Mouse (Mus musculus): ENCODE results near the gene Pfdn6. TPM values are rescaled to one million over a fixed set of nuclear protein-coding genes. Genes with fewer than 3 reads are reported as not detected.

Gene Pfdn6
- polyA plus RNA-seq, 1 experiment from 2014 or later = 147 TPM

DNA sequence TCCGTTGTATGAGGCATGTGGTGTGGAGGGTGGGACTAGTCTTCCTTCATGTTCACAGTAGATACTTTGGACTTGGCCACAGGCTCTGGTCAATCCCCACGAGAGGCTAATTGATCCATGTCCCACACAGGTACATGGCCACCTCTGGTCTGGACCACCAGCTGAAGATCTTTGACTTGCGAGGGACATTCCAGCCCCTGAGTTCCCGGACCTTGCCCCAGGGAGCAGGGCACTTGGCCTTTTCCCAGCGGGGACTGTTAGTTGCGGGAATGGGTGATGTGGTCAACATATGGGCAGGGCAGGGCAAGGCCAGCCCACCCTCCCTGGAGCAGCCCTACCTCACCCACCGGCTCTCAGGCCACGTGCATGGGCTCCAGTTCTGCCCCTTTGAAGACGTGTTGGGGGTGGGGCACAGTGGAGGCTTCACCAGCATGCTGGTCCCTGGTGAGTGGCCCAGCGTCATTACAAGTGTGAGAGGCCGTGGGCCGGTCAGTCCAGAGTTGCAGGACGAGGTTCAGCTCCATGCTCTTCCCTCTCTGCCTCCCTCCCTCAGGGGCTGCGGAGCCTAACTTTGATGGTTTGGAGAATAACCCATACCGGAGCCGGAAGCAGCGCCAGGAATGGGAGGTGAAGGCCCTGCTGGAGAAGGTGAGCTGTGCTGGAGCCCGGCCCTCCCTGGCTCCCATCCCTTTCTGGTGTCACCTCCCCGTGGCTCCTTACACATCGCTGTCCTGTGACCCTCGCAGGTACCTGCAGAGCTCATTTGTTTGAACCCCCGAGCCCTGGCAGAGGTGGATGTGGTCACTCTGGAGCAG lies 8.2 kb upstream of the Pfdn6 start:
- DNase-seq (ENCODE audit: low spot score) = no peak
- WGBS = 84% methylated on average over 22 of the region's 22 CpGs
- H3K36me3 ChIP-seq (ENCODE audit: insufficient read depth, low read length) = peaks cover 22% of the 10 kb centered on the region; the same call in 1 of the 2 replicates
- H3K9me3 ChIP-seq (replicated peaks; ENCODE audit: low read length) = no peaks in the 10 kb centered on the region
- TF ChIP-seq CTCF (IDR thresholded peaks at IDR 0.05; ENCODE audit: low read depth) = no peak
- no peaks in the 10 kb centered on the region for H3K27me3 ChIP-seq (ENCODE audit: insufficient read depth, low read length)
- peaks cover 17% of the 10 kb centered on the region for H3K4me1 ChIP-seq (replicated peaks; ENCODE audit: insufficient read depth, low read length)
- H3K9ac ChIP-seq (ENCODE audit: low read depth, low read length) = no peak overlapping the region
- ATAC-seq (replicated peaks; ENCODE audit: low FRiP score, low read depth) = no peak
- no peak overlapping the region for H3K4me2 ChIP-seq (ENCODE audit: low read length)
- no peak overlapping the region for H3K27ac ChIP-seq
- H3K4me3 ChIP-seq (replicated peaks; ENCODE audit: low read depth, low read length) = no peak overlapping the region

DNA sequence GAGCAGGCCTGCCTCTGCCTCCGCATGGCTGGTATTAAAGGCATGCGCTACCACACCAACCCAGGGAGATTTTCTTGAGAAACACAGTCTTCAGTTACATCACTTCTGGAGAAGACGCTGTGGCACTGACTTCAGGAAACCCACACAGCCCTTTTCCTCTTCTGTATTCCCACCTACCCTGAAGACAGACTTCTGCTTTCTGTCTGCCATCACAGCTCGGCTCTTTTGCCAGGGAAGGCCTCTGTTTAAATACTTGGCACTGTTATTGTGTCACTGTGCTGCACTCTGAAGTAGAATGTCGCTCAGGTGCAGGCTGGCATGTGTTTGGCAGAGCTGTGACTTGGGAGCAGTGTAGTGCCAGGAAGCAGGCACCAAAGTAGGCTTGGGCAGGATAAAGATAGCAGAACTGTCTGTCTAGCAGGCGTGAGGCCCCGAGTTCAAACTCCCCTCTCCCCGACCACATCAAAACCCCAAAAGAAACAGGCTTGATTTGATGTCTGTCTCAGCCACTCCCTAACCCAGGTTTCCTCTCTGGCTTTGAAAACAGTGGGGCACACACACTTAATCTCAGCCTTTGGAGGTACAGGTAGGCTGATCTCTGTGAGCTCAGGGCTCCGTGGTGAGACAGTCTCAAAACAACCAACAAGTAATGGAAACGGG lies 7.4 kb upstream of the Pfdn6 start:
- no peak for TF ChIP-seq CTCF (IDR thresholded peaks at IDR 0.05; ENCODE audit: low read depth)
- H3K36me3 ChIP-seq (ENCODE audit: insufficient read depth, low read length) = peaks cover 17% of the 10 kb centered on the region; the same call in 1 of the 2 replicates
- H3K27ac ChIP-seq = no peak overlapping the region
- WGBS = 86% methylated on average over 10 of the region's 10 CpGs
- no peaks in the 10 kb centered on the region for H3K9me3 ChIP-seq (replicated peaks; ENCODE audit: low read length)
- ATAC-seq (replicated peaks; ENCODE audit: low FRiP score, low read depth) = no peak
- no peaks in the 10 kb centered on the region for H3K27me3 ChIP-seq (ENCODE audit: insufficient read depth, low read length)
- peaks cover 13% of the 10 kb centered on the region; the same call in 1 of the 2 replicates for H3K4me1 ChIP-seq (replicated peaks; ENCODE audit: insufficient read depth, low read length)
- no peak overlapping the region for H3K4me3 ChIP-seq (replicated peaks; ENCODE audit: low read depth, low read length)
- no peak for DNase-seq (ENCODE audit: low spot score)
- H3K9ac ChIP-seq (ENCODE audit: low read depth, low read length) = no peak overlapping the region
- no peak overlapping the region for H3K4me2 ChIP-seq (ENCODE audit: low read length)

GRCm38 (mm10) chr17:33943454-33943853 lies 3.3 kb upstream of the Pfdn6 start:
- Histone ChIP-seq H3K9ac (ENCODE audit: low read depth, low read length) (no peak overlapping the region), H3K36me3 (ENCODE audit: insufficient read depth, low read length) (peaks cover 10% of the 10 kb centered on the region; the same call in 1 of the 2 replicates), H3K9me3 (replicated peaks; ENCODE audit: low read length) (no peaks in the 10 kb centered on the region), H3K27ac (no peak overlapping the region), H3K4me2 (ENCODE audit: low read length) (no peak overlapping the region), H3K4me3 (replicated peaks; ENCODE audit: low read depth, low read length) (no peak overlapping the region), H3K4me1 (replicated peaks; ENCODE audit: insufficient read depth, low read length) (peaks cover 7% of the 10 kb centered on the region; the same call in 1 of the 2 replicates), H3K27me3 (ENCODE audit: insufficient read depth, low read length) (no peaks in the 10 kb centered on the region)
- no peak for DNase-seq (ENCODE audit: low spot score)
- ATAC-seq (replicated peaks; ENCODE audit: low FRiP score, low read depth) = no peak
- no peak for TF ChIP-seq CTCF (IDR thresholded peaks at IDR 0.05; ENCODE audit: low read depth)
- 92% methylated on average over 15 of the region's 15 CpGs for WGBS

GRCm38 (mm10) chr17:33941381-33941780 lies 1.2 kb upstream of the Pfdn6 start:
- Histone ChIP-seq H3K27me3 (ENCODE audit: insufficient read depth, low read length) (no peaks in the 10 kb centered on the region), H3K9ac (ENCODE audit: low read depth, low read length) (peak overlapping the region; percentile 83), H3K4me3 (replicated peaks; ENCODE audit: low read depth, low read length) (peak overlapping the region; percentile 63), H3K9me3 (replicated peaks; ENCODE audit: low read length) (no peaks in the 10 kb centered on the region), H3K4me1 (replicated peaks; ENCODE audit: insufficient read depth, low read length) (peaks cover 7% of the 10 kb centered on the region; the same call in 1 of the 2 replicates), H3K4me2 (ENCODE audit: low read length) (peak overlapping the region; percentile 95), H3K36me3 (ENCODE audit: insufficient read depth, low read length) (peaks cover 16% of the 10 kb centered on the region), H3K27ac (no peak overlapping the region)
- TF ChIP-seq CTCF (IDR thresholded peaks at IDR 0.05; ENCODE audit: low read depth) = no peak
- 57% methylated on average over 19 of the region's 19 CpGs for WGBS
- no peak for ATAC-seq (replicated peaks; ENCODE audit: low FRiP score, low read depth)
- DNase-seq (ENCODE audit: low spot score) = no peak

DNA sequence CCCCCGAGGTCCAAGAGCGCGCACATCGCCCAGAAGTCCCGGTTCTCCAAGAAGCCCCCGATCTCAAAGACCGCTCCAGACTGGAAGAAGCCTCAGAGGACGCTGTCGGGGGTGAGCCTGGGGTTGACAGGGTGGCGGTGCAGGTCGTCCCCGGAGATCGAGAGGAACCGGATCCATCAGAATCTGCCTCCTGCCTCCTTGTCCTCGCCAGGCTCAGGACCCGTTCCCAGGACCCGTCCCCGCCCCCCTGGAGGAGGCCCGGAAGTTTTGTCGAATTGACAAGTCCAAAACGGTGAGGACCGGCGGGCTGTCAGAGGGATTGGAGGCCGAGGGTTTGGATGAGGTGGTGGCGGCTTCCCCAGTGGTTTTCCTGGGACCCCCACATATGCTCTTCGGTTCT lies 838 bp upstream of the Pfdn6 start:
- H3K27me3 ChIP-seq (ENCODE audit: insufficient read depth, low read length) = no peaks in the 10 kb centered on the region
- H3K4me1 ChIP-seq (replicated peaks; ENCODE audit: insufficient read depth, low read length) = peaks cover 7% of the 10 kb centered on the region; the same call in 1 of the 2 replicates
- DNase-seq (ENCODE audit: low spot score) (no peak), ATAC-seq (replicated peaks; ENCODE audit: low FRiP score, low read depth) (no peak)
- no peak for TF ChIP-seq CTCF (IDR thresholded peaks at IDR 0.05; ENCODE audit: low read depth)
- no peaks in the 10 kb centered on the region for H3K9me3 ChIP-seq (replicated peaks; ENCODE audit: low read length)
- peak overlapping the region; percentile 95 for H3K4me2 ChIP-seq (ENCODE audit: low read length)
- H3K9ac ChIP-seq (ENCODE audit: low read depth, low read length) = peak overlapping the region; percentile 83
- H3K4me3 ChIP-seq (replicated peaks; ENCODE audit: low read depth, low read length) = peak overlapping the region; percentile 63
- 2% methylated on average over 26 of the region's 26 CpGs for WGBS
- no peak overlapping the region for H3K27ac ChIP-seq
- H3K36me3 ChIP-seq (ENCODE audit: insufficient read depth, low read length) = peaks cover 16% of the 10 kb centered on the region

GRCm38 (mm10) chr17:33938783-33939182 lies 1.4 kb downstream of the Pfdn6 start:
- no peak for ATAC-seq (replicated peaks; ENCODE audit: low FRiP score, low read depth)
- H3K9me3 ChIP-seq (replicated peaks; ENCODE audit: low read length) = no peaks in the 10 kb centered on the region
- H3K4me3 ChIP-seq (replicated peaks; ENCODE audit: low read depth, low read length) = no peak overlapping the region
- no peak overlapping the region for H3K4me2 ChIP-seq (ENCODE audit: low read length)
- H3K27ac ChIP-seq = no peak overlapping the region
- H3K4me1 ChIP-seq (replicated peaks; ENCODE audit: insufficient read depth, low read length) = peaks cover 7% of the 10 kb centered on the region; the same call in 1 of the 2 replicates
- TF ChIP-seq CTCF (IDR thresholded peaks at IDR 0.05; ENCODE audit: low read depth) = no peak
- peaks cover 16% of the 10 kb centered on the region for H3K36me3 ChIP-seq (ENCODE audit: insufficient read depth, low read length)
- WGBS = 69% methylated on average over 11 of the region's 11 CpGs
- H3K9ac ChIP-seq (ENCODE audit: low read depth, low read length) = no peak overlapping the region
- H3K27me3 ChIP-seq (ENCODE audit: insufficient read depth, low read length) = no peaks in the 10 kb centered on the region
- DNase-seq (ENCODE audit: low spot score) = no peak
